ENCODE assay signal across 19 mouse cellular contexts in the genomic region with DNA sequence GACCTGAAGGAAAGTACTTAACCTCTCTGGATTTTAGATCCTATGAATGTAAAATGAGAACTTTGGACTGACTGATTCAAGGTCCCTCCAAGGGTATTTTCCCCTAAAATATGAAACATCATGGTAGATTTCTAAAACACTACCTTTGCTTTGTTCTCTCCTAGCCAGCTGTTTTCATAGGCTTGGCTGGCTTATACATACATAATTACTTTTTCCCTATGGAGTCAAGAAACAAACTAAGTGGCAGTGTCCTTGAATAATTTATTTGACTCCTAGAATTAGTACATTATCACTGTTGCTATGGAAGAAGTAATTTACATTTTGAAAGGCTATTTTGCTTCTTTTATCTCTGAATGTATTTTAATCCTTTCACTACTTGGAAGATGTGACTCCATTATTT.
"Had no signal": no experiment of that assay in that cellular context is flagged by ENCODE, and none has a peak within 500 bp of the region (broad histone marks: within the 10 kb centered on the region; RNA-seq: fewer than 3 reads in every experiment).

No protein-coding gene starts in this region.

- ATAC-seq: intestine, embryonic 15.5 days; liver, postnatal 0 days; lung, postnatal 0 days had no signal

- H3K27me3 ChIP-seq: intestine, embryonic 15.5 days; limb, embryonic 12.5 days; limb, embryonic 15.5 days had no signal

- H3K4me1 ChIP-seq: intestine, embryonic 15.5 days; limb, embryonic 12.5 days; limb, embryonic 15.5 days had no signal

- H3K27ac ChIP-seq: intestine, embryonic 15.5 days; limb, embryonic 12.5 days; limb, embryonic 15.5 days; liver, embryonic 14.5 days; macrophage had no signal

- H3K9me3 ChIP-seq: intestine, embryonic 15.5 days; limb, embryonic 12.5 days; limb, embryonic 15.5 days had no signal

- H3K9ac ChIP-seq: intestine, embryonic 15.5 days; limb, embryonic 12.5 days; limb, embryonic 15.5 days; liver, embryonic 14.5 days; liver, postnatal 0 days; lung, embryonic 14.5 days had no signal

- H3K4me3 ChIP-seq: intestine, embryonic 15.5 days; limb, embryonic 12.5 days; limb, embryonic 15.5 days had no signal

- DNase-seq: kidney, adult 11 months; kidney, adult 9 months; kidney, postnatal 14 days; kidney, postnatal 4 days; left cerebral cortex, postnatal 4 days; liver, postnatal 0 days; lung, embryonic 14.5 days; right cerebral cortex, postnatal 25 days; spleen, adult 18-20 months; thymus, adult 18-20 months; thymus, postnatal 14 days; thymus, postnatal 4 days had no signal

- H3K4me2 ChIP-seq: intestine, embryonic 15.5 days; limb, embryonic 12.5 days; limb, embryonic 15.5 days; liver, embryonic 11.5 days; lung, embryonic 14.5 days had no signal

- H3K36me3 ChIP-seq: intestine, embryonic 15.5 days; limb, embryonic 12.5 days; limb, embryonic 15.5 days had no signal
